Mouse (Mus musculus) naive thymus-derived CD4-positive, alpha-beta T cell, adult 2 months (primary cell): ENCODE data around the gene Fkbp9.
"Not testable (repeated sequence)": the region's sequence is repeated elsewhere in the genome, so short reads cannot be mapped to it uniquely, and the experiment has no call there.

ENCODE experiments used
- DNase-seq: peaks from one replicate; pipeline ENCODE4 v3.0.0-alpha.2; 2011; ENCODE audit warnings: low read depth

Fkbp9 gene

GRCm38 (mm10) chr6:56837621-56838020 is 5.8 kb downstream of the Fkbp9 start:
- no peak for DNase-seq

GRCm38 (mm10) chr6:56843229-56843628 is 11.4 kb downstream of the Fkbp9 start:
- no peak for DNase-seq

GRCm38 (mm10) chr6:56844365-56844764 is 12.5 kb downstream of the Fkbp9 start:
- DNase-seq: no peak

- no peak for DNase-seq
Measured at GRCm38 (mm10) chr6:56848974-56849373, 17.1 kb downstream of the Fkbp9 start.

GRCm38 (mm10) chr6:56850315-56850714 is 18.5 kb downstream of the Fkbp9 start:
- peak; percentile 2 for DNase-seq

GRCm38 (mm10) chr6:56854803-56855202 is 22.9 kb downstream of the Fkbp9 start:
- no peak for DNase-seq

- no peak for DNase-seq
Measured at GRCm38 (mm10) chr6:56856748-56857147, 24.9 kb downstream of the Fkbp9 start.

- DNase-seq: no peak
Measured at GRCm38 (mm10) chr6:56860205-56860848, 28.5 kb downstream of the Fkbp9 start.

- DNase-seq: not testable (repeated sequence)
Measured at GRCm38 (mm10) chr6:56866899-56867298, 35.0 kb downstream of the Fkbp9 start.

GRCm38 (mm10) chr6:56868565-56868964 is 36.7 kb downstream of the Fkbp9 start:
- no peak for DNase-seq

- no peak for DNase-seq
Measured at GRCm38 (mm10) chr6:56870027-56870426, 38.2 kb downstream of the Fkbp9 start.

GRCm38 (mm10) chr6:56876870-56877269 is 45.0 kb downstream of the Fkbp9 start:
- DNase-seq: no peak

GRCm38 (mm10) chr6:56877985-56878384 is 46.1 kb downstream of the Fkbp9 start:
- DNase-seq: peak; percentile 16

GRCm38 (mm10) chr6:56879352-56879955 is 47.6 kb downstream of the Fkbp9 start:
- no peak for DNase-seq

- no peak for DNase-seq
Measured at GRCm38 (mm10) chr6:56888561-56888960, 56.7 kb downstream of the Fkbp9 start.

GRCm38 (mm10) chr6:56890762-56891161 is 58.9 kb downstream of the Fkbp9 start:
- DNase-seq: no peak

GRCm38 (mm10) chr6:56899601-56900000 is 67.7 kb downstream of the Fkbp9 start:
- no peak for DNase-seq

- no peak for DNase-seq
Measured at GRCm38 (mm10) chr6:56901336-56901735, 69.5 kb downstream of the Fkbp9 start.

GRCm38 (mm10) chr6:56901824-56902386 is 70.0 kb downstream of the Fkbp9 start:
- peak; percentile 86 for DNase-seq

GRCm38 (mm10) chr6:56902606-56903520 is 71.0 kb downstream of the Fkbp9 start:
- no peak for DNase-seq

GRCm38 (mm10) chr6:56903831-56904230 is 72.0 kb downstream of the Fkbp9 start:
- no peak for DNase-seq

- no peak for DNase-seq
Measured at GRCm38 (mm10) chr6:56904330-56904729, 72.5 kb downstream of the Fkbp9 start.
